Mouse (Mus musculus) midbrain, embryonic 16.5 days (tissue): ENCODE data around the gene Adora3. TPM values are rescaled to one million over a fixed set of nuclear protein-coding genes. Genes with fewer than 3 reads are reported as not detected.

Experiments used
- ATAC-seq: fragments of 200-750 bp; cut with Nextera tagmentation; 2 replicates; pipeline ENCODE4 v1.8.0; 2017; ENCODE audit warnings: moderate TSS enrichment
- H3K27ac ChIP-seq: fragments of 300-500 bp; sonication (generic); 2 replicates; pipeline ENCODE4 v1.5.1; 2014; ENCODE audit warnings: mild to moderate bottlenecking, low read length, mixed read lengths
- H3K27me3 ChIP-seq: fragments of 300-500 bp; sonication (generic); 2 replicates; pipeline ENCODE4 v1.6.1; 2014; ENCODE audit warnings: low read depth, low read length, mixed read lengths; ENCODE audit not compliant: control insufficient read depth, insufficient read depth
- H3K36me3 ChIP-seq: fragments of 300-500 bp; sonication (generic); 2 replicates; pipeline ENCODE4 v1.6.1; 2014; ENCODE audit warnings: mild to moderate bottlenecking, low read length, moderate library complexity, mixed read lengths; ENCODE audit not compliant: control insufficient read depth, insufficient read depth
- H3K4me1 ChIP-seq: fragments of 300-500 bp; sonication (generic); 2 replicates; pipeline ENCODE4 v1.6.1; 2014; ENCODE audit warnings: mild to moderate bottlenecking, low read length, mixed read lengths; ENCODE audit not compliant: control insufficient read depth, insufficient read depth
- H3K4me2 ChIP-seq: fragments of 300-500 bp; sonication (generic); 2 replicates; pipeline ENCODE4 v1.6.1; 2014; ENCODE audit warnings: mild to moderate bottlenecking, low read length, mixed read lengths
- H3K4me3 ChIP-seq: fragments of 300-500 bp; sonication (generic); 2 replicates; pipeline ENCODE4 v1.5.1; 2014; ENCODE audit warnings: low read depth, mild to moderate bottlenecking, low read length, moderate library complexity, mixed read lengths
- H3K9ac ChIP-seq: fragments of 300-500 bp; sonication (generic); 2 replicates; pipeline ENCODE4 v1.6.1; 2014; ENCODE audit warnings: low read depth, low read length, mixed read lengths
- H3K9me3 ChIP-seq: fragments of 300-500 bp; sonication (generic); replicated peaks from 2 replicates; pipeline ENCODE4 v1.6.1; 2014; ENCODE audit warnings: mild to moderate bottlenecking, low read length, mixed read lengths; ENCODE audit not compliant: control insufficient read depth, poor library complexity, severe bottlenecking
- WGBS: fragments of 180-500 bp; shearing (Covaris S2); extraction: QIAGEN DNeasy Blood & Tissue Kit; methylation state at CpG from one replicate; pipeline ENCODE4 v1.1.7; 2014; 5-methylcytosine and 5-hydroxymethylcytosine counted together
- polyA plus RNA-seq: library from polyadenylated mRNA; unstranded; fragments of >200 nt; fragmentation: Nextera tagmentation; extraction: Ambion mirVana; gene quantifications from 2 replicates; pipeline ENCODE4 v1.2.1, GENCODE M21; 2015

Gene Adora3
- polyA plus RNA-seq, 1 experiment from 2014 or later: 0.14 TPM

- Histone ChIP-seq H3K9ac (no peak overlapping the region), H3K4me1 (no peaks in the 10 kb centered on the region)
- WGBS: 89% methylated on average over 2 of the region's 2 CpGs
Observed at GRCm38 (mm10) chr3:105931095-105931494, 60.4 kb downstream of the Adora3 start.

GRCm38 (mm10) chr3:105932240-105933071, 61.8 kb downstream of the Adora3 start, which contains the start of gene I830077J02Rik:
TSS of gene I830077J02Rik (minus strand) at chr3:105932664.
- Histone ChIP-seq H3K27ac (no peak within 1 kb of the TSS), H3K9ac (no peak within 1 kb of the TSS), H3K9me3 (no peaks in the 10 kb centered on the region), H3K4me2 (no peak within 1 kb of the TSS), H3K4me3 (no peak within 1 kb of the TSS), H3K27me3 (no peaks in the 10 kb centered on the region), H3K36me3 (peaks cover 1% of the 10 kb centered on the region; the same call in 1 of the 2 replicates), H3K4me1 (no peaks in the 10 kb centered on the region)
- WGBS: 89% methylated on average over 8 of the region's 8 CpGs
- no peak for ATAC-seq

More at GRCm38 (mm10) chr3:105931095-105931494, 60.4 kb downstream of the Adora3 start:
- Histone ChIP-seq H3K9me3 (no peaks in the 10 kb centered on the region), H3K36me3 (no peaks in the 10 kb centered on the region), H3K27ac (no peak overlapping the region), H3K4me2 (no peak overlapping the region), H3K4me3 (no peak overlapping the region), H3K27me3 (no peaks in the 10 kb centered on the region)
- no peak for ATAC-seq

DNA sequence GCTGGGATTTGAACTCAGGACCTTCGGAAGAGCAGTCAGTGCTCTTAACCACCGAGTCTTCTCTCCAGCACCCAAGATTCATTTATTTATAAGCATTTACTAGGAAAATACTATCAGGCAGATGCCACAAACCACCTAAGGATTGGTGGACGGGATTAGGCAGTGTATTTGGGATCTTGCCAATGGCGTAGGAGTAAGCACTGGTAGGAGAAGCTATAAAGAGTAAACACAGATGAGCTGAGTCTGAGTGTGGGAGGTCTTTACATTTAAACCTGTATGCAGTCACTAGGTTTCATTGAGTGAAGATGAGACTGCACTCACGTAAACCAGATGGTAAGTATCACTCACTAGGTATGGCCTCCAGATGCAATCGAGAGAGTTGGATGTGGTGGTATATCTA, 63.3 kb downstream of the Adora3 start:
- ATAC-seq: no peak

GRCm38 (mm10) chr3:105935033-105935432, 64.4 kb downstream of the Adora3 start:
- WGBS: 85% methylated on average over 5 of the region's 5 CpGs
- Histone ChIP-seq H3K9ac (no peak overlapping the region), H3K4me3 (no peak overlapping the region), H3K36me3 (peaks cover 3% of the 10 kb centered on the region; the same call in 1 of the 2 replicates), H3K4me1 (no peaks in the 10 kb centered on the region), H3K9me3 (no peaks in the 10 kb centered on the region), H3K27ac (no peak overlapping the region), H3K4me2 (no peak overlapping the region), H3K27me3 (no peaks in the 10 kb centered on the region)
- no peak for ATAC-seq

More for the DNA sequence above, 63.3 kb downstream of the Adora3 start:
- Histone ChIP-seq H3K36me3 (peaks cover 3% of the 10 kb centered on the region; the same call in 1 of the 2 replicates), H3K27me3 (no peaks in the 10 kb centered on the region), H3K27ac (no peak overlapping the region), H3K9me3 (no peaks in the 10 kb centered on the region), H3K4me2 (no peak overlapping the region), H3K4me3 (no peak overlapping the region), H3K9ac (no peak overlapping the region), H3K4me1 (no peaks in the 10 kb centered on the region)
- 96% methylated on average over 6 of the region's 6 CpGs for WGBS

GRCm38 (mm10) chr3:105936111-105936510, 65.5 kb downstream of the Adora3 start:
- no peaks in the 10 kb centered on the region for H3K4me1 ChIP-seq
- H3K9ac ChIP-seq: no peak overlapping the region
- no peak overlapping the region for H3K27ac ChIP-seq
- H3K27me3 ChIP-seq: no peaks in the 10 kb centered on the region
- H3K4me2 ChIP-seq: no peak overlapping the region
- no peaks in the 10 kb centered on the region for H3K9me3 ChIP-seq
- H3K4me3 ChIP-seq: no peak overlapping the region
- peaks cover 6% of the 10 kb centered on the region; the same call in 1 of the 2 replicates for H3K36me3 ChIP-seq
- no peak for ATAC-seq
- WGBS: 90% methylated on average over 4 of the region's 4 CpGs

DNA sequence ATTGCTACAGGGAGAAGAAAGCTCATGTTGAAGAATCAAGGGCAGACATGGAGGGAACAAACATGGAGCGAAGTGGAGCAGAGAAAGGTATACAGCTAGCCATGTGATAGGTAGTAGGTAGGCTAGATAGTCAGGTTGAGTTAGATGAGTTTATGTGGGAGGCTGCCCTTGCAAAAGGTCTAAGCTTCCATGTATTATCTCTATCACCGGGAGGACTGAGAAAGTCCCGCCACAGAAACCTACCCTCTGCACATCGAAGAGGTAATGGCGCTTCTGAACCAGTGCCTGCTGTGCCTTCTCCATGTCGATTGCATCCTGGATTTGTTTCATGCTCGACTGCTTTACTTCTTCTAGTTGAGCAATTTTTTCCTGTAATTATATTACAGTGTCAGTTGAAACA, 80.7 kb downstream of the Adora3 start:
- Histone ChIP-seq H3K4me1 (peaks cover 4% of the 10 kb centered on the region), H3K9me3 (no peaks in the 10 kb centered on the region)
- no peak for ATAC-seq

DNA sequence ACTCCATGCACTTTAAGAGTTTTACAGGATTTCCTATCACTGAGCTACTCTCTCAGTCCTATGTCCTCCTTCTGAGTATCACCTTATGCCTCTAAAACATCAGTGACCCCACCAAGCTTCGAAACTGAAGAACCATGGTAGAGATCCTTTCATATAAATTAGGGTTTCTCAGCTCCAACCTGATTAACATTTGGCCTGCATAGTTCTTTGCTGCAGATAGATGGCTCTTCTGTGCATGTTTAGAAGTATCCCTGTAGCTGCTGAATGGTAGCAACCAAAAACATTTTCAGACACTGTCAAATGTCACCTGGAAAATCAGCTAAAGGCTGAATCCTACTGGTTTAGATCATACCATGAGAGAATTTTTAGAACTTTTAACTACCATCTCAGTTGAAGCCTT, 86.6 kb downstream of the Adora3 start:
- WGBS: 95% methylated on average over 1 of the region's 1 CpGs
- peaks cover 4% of the 10 kb centered on the region; the same call in 1 of the 2 replicates for H3K36me3 ChIP-seq
- no peaks in the 10 kb centered on the region for H3K9me3 ChIP-seq
- H3K27ac ChIP-seq: no peak overlapping the region
- H3K4me2 ChIP-seq: peak overlapping the region; percentile 0; the same call in 1 of the 2 replicates
- ATAC-seq: no peak
- H3K4me3 ChIP-seq: no peak overlapping the region
- no peak overlapping the region for H3K9ac ChIP-seq
- peaks cover 33% of the 10 kb centered on the region for H3K4me1 ChIP-seq
- no peaks in the 10 kb centered on the region for H3K27me3 ChIP-seq

More for the DNA sequence above, 80.7 kb downstream of the Adora3 start:
- Histone ChIP-seq H3K9ac (no peak overlapping the region), H3K4me3 (no peak overlapping the region), H3K27me3 (no peaks in the 10 kb centered on the region), H3K27ac (no peak overlapping the region), H3K4me2 (no peak overlapping the region), H3K36me3 (peaks cover 27% of the 10 kb centered on the region)
- 95% methylated on average over 7 of the region's 7 CpGs for WGBS

DNA sequence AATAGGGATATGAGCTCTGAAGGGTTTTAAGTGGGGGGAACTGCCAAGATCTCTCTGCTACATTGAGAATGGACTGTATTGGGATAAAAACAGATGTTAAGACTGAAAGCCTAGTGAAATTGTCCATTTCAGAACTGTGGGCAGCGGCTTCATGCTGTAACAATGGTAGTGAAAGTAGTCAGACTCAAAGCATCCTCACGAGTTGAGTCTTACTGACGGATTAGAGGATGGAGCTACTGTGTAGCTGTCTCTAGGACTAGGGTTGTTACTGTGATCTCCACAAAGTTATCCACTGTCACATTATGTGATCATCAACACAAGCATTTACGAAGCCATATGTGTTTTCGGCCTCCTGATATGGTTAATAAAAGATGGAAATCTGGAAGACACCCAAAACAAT, 87.5 kb downstream of the Adora3 start:
- Histone ChIP-seq H3K4me1 (peaks cover 33% of the 10 kb centered on the region), H3K9me3 (no peaks in the 10 kb centered on the region), H3K27me3 (no peaks in the 10 kb centered on the region), H3K9ac (peak overlapping the region; percentile 96), H3K36me3 (peaks cover 8% of the 10 kb centered on the region), H3K27ac (peak overlapping the region; percentile 92; the same call in 1 of the 2 replicates), H3K4me2 (peak overlapping the region; percentile 88), H3K4me3 (peak overlapping the region; percentile 59)
- ATAC-seq: no peak
- 38% methylated on average over 5 of the region's 5 CpGs for WGBS
